Comparison of ENCODE assay signal across 10 mouse cellular contexts in genomic region chr12:82319436-82320131, GRCm38 (mm10).
"Had no signal": no experiment of that assay in that cellular context is flagged by ENCODE, and none has a peak within 500 bp of the region (broad histone marks: within the 10 kb centered on the region; RNA-seq: fewer than 3 reads in every experiment).

No protein-coding gene starts in this region.

- H3K4me3 ChIP-seq: left cerebral cortex, adult 2 months; limb, embryonic 10.5 days; midbrain, embryonic 12.5 days; neural tube, embryonic 13.5 days had no signal

- H3K36me3 ChIP-seq: limb, embryonic 10.5 days; midbrain, embryonic 12.5 days; neural tube, embryonic 13.5 days had no signal

- H3K4me1 ChIP-seq: limb, embryonic 10.5 days; midbrain, embryonic 12.5 days had no signal

- H3K9me3 ChIP-seq: limb, embryonic 10.5 days; midbrain, embryonic 12.5 days; neural tube, embryonic 13.5 days had no signal

- DNase-seq: kidney, postnatal 10 days; lung, adult 18-20 months; right cerebral cortex, adult 18-20 months; right cerebral cortex, postnatal 25 days had no signal

- H3K9ac ChIP-seq: midbrain, embryonic 12.5 days; neural tube, embryonic 13.5 days had no signal

- ATAC-seq: hindbrain, postnatal 0 days; midbrain, embryonic 16.5 days had no signal

- H3K27me3 ChIP-seq: midbrain, embryonic 12.5 days; neural tube, embryonic 13.5 days had no signal

- H3K27ac ChIP-seq: hindbrain, postnatal 0 days; left cerebral cortex, adult 2 months; limb, embryonic 10.5 days; midbrain, embryonic 12.5 days; neural tube, embryonic 13.5 days had no signal

- H3K4me2 ChIP-seq: midbrain, embryonic 12.5 days; neural tube, embryonic 13.5 days had no signal
